Mouse (Mus musculus) erythroblast, embryonic 14.5 days (primary cell): ENCODE measurements around the gene Vmn2r85.

Source experiments
- GATA1 ChIP-seq: IDR thresholded peaks from 2 replicates; pipeline ENCODE4 v1.6.1; 2012; ENCODE audit warnings: low read length, inconsistent platforms, mixed read lengths
- TAL1 ChIP-seq: IDR thresholded peaks from 3 replicates; pipeline ENCODE4 v1.6.1; 2012; ENCODE audit warnings: low read length, inconsistent platforms, mixed read lengths

DNA sequence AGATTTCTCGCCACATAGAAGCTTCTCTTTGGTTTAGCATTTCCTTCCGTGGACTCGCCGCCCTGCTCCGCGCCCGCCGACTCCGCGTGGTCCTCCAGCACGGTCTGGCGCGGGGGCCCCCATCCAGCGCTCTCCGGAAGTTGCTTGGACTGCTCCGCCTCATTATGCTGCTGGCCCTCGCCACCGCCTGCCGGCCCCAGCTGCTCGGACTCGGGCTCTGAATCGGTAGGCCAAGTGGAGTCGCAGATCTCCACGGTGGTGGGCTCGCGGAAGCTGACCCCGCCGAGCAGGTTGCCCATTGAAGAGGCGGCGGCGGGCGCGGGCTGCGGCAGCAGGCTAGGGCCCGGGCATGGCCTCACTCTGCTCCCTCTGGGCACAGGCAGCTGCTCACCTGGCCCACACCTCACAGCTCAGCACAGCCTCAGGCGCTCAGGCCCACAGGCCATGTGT is 40.8 kb upstream of the Vmn2r85 start:
- no peak for TF ChIP-seq TAL1
- TF ChIP-seq GATA1, result no peak
